Mouse (Mus musculus) telencephalon, adult 2 months (tissue): ENCODE data around the gene Nos3.

ENCODE experiments used
- DNase-seq: peaks from one replicate; pipeline ENCODE4 v3.0.0-alpha.2; 2011; ENCODE audit warnings: low read depth, low spot score

Nos3 gene

DNA sequence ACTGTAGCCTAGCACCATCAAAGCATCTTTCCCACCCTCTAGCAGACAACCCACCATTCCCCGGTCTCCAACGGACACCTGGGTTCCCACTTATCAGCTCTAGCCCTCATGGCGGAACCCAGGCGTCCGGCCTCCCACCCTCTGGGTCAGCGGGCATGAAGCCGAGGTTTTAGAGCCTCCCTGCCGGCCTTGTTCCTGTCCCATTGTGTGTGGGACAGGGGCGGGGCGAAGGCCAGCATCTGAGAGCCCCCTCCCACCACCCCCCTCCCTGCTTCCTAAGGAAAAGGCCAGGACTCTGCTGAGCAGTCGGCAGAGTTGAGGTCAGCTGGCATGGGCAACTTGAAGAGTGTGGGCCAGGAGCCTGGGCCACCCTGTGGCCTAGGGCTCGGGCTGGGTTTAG lies at the start of gene Nos3:
TSS of gene Nos3 (plus strand) at position 303 of the 400 bp plus-strand sequence.
- no peak for DNase-seq

GRCm38 (mm10) chr5:24319776-24320466 lies 44.7 kb upstream of the Nos3 start:
- DNase-seq, result no peak

DNA sequence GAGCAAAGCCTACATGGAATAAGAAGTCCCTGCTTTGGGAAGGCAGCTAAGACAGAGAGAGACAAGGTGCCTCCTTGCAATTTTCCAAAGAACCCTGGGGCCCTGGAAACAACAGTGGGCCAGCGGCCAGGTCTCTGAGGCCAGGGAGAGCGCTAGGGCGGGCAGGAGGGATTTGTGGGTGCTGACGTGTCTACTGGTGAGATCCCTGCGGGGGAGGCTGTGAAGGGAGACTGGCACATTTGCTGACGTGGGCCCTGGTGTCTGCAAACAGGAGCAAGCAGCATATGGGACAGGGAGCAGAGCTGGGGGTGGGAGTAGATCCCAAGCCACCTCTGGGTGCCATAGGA lies 44.2 kb upstream of the Nos3 start:
- DNase-seq, result no peak

DNA sequence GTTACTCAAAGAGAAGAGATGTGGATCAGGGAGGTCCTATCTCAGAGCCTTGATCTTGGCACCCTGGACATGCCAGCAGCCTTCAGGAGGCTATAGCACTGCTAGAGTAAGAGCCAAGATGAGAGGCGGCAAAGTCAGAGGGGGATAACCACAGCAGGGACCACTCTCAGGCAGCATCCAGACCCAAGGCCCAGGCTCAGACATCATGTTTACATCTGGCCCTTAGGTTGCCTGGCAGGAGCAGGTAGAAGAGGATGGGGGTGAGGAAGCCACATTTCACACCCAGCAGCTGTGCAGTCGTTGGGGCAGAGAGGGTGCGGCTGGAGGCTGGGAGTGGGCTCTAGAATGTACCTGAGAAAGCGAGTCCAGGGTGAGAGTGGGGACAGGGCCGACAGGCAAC lies 43.7 kb upstream of the Nos3 start:
- DNase-seq, result no peak

- no peak for DNase-seq
Measured at GRCm38 (mm10) chr5:24321711-24322682, 42.6 kb upstream of the Nos3 start.

GRCm38 (mm10) chr5:24325251-24325650 lies 39.4 kb upstream of the Nos3 start:
- no peak for DNase-seq

DNA sequence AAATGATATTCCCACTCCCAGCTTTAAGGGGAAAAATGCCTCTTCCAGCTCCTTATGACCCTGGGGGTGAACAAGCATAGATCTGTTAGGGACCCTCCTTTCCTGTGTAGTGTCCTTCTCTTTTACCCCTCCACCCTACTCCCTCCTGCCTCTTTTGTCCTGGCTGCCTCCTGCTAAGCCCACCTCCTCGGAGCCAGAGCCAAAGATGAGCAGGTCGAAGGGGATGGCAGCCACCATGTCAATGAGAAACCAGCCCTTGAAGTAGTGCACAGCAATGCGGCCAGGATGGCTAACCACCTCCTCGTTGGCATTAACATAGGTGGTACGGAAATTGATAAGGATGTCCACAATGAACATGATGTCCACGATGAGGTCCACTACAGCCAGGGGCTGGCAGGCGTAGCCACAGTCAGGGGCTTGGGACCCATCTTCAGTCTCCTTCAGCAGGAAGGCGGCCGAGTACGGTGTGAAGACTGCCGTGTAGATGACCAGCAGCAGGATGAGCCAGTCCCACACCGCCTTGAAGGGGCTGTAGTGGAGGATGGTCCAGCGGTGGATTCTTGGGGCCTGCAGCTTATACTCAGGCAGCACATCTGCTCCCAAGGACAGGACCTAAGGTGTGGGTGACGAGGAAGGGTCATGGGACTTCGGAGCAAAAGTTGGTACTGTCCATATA lies 38.3 kb upstream of the Nos3 start:
- no peak for DNase-seq

- no peak for DNase-seq
Measured at GRCm38 (mm10) chr5:24326842-24327417, 37.7 kb upstream of the Nos3 start.

- no peak for DNase-seq
Measured at GRCm38 (mm10) chr5:24328813-24329211, 35.8 kb upstream of the Nos3 start.

- no peak for DNase-seq
Measured at GRCm38 (mm10) chr5:24329212-24329964, 35.2 kb upstream of the Nos3 start.

DNA sequence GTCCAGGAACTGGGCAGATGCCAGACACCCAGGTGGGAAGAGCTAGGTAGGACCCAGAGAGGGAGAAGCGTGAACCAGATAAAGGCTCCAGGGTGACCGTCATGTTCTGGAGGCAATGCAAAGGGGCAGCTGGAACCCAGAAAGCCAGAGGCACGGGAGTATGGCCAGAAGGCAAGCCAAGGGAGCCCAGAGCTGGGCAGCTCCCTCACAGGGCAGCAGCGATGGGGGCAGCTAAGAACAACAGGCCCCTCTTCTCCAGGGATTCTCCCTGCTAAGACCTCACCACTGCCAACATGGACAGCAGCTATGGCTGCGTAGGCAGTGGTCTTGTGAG lies 34.7 kb upstream of the Nos3 start:
- no peak for DNase-seq

GRCm38 (mm10) chr5:24332401-24332800 lies 32.2 kb upstream of the Nos3 start:
- no peak for DNase-seq

- DNase-seq, result no peak
Measured at GRCm38 (mm10) chr5:24334749-24335148, 29.9 kb upstream of the Nos3 start.

DNA sequence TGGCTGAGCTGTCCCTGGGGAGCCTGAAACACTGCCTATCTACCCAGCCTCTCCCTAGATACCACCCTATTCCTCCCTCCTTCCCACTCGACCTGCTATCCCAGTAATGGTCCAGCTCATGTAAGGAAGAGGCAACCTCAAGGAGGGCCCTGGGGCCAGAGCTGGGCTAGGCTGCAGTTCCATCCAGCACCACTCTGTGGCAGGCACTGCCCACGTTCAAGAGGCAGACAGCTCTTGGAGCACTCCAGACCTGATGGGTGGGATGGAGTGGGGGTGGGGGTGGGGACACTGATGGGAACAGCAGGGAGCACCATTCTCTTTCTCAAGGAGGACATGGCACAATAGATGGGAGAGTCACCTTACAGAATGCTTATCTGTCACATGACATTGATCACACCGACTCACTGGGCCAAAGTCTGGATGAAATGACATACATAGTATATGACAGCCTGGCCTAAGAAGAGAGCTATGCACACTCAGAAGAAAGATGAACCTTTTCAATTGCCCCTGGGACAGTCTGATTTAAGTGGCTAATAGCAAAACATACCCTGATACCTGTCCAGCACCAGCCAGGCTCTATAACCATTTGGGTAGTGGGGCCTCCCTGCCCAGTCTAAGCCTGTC lies 28.6 kb upstream of the Nos3 start:
- no peak for DNase-seq

- no peak for DNase-seq
Measured at GRCm38 (mm10) chr5:24337366-24337765, 27.2 kb upstream of the Nos3 start.

DNA sequence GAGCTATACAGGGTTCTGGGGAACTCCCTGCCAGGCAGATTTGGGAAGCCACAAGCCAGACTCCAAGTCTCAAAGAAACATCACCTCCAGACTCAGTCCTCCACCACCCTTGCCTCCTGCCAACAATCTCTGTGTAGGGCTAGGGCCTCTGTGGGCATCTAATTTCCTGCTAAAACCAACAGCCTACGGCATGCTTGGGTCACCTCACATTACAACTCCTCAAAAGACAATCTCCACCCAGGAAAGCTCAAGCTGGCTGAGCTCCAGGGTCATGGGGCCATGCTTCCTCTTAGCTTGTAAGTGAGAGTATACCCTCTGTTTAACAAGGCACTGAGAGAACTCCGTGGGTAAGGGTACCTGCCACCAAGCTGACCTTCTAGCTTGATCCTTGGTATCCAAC lies 26.8 kb upstream of the Nos3 start:
- no peak for DNase-seq

GRCm38 (mm10) chr5:24342205-24342963 lies 22.2 kb upstream of the Nos3 start:
- no peak for DNase-seq

GRCm38 (mm10) chr5:24342966-24343365 lies 21.6 kb upstream of the Nos3 start:
- no peak for DNase-seq

DNA sequence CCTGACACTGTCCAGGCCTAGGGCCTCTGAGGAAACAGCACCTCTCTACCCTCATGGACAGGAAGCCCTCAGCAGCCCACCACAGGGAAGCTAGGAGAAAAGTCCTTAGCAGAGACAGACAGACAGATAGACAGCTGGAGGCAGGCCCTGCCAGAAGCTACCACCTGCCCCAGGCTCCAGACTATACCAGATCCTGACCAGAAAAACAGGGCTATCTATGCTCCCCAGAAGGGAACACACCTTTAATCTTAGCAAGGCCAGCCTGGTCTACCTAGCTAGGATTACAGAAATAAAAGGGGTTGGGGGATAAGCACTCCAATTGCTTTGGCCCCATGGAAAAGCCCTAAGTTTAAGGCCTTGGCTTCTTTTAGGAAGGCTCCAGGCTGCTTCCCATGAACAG lies 21.2 kb upstream of the Nos3 start:
- no peak for DNase-seq

GRCm38 (mm10) chr5:24343977-24344436 lies 20.6 kb upstream of the Nos3 start:
- DNase-seq, result no peak
